Mouse (Mus musculus): ENCODE data around the gene Tagln.

DNA sequence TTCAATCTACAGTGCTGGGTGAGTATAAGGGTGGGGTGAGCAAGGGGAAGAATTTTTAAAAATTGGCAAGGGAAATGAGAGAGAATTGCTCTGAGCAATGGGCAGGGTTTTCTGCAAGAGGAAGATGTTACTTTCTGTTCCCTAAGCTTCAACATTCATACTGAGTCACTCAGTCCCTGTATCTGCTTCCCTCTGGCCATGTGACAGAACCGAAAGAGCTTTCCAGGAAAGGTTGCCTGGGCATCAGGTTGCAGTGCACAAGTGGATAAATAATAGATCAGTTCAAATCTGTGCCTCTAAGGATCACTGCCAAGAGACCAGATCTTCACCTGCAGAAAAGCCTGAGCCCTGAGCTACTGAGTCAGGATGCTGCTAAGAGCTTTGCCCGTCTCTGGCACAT, 26.0 kb upstream of the Tagln start:
- TF ChIP-seq CTCF (IDR thresholded peaks at IDR 0.05; ENCODE audit: borderline replicate concordance, extremely low read depth, insufficient read depth, insufficient read length) (no peak), POLR2A (IDR thresholded peaks at IDR 0.05; ENCODE audit: borderline replicate concordance, extremely low read depth, insufficient read depth, insufficient read length, poor library complexity, severe bottlenecking) (no peak)

Measured in brain, embryonic 14.5 days (tissue).